Mouse (Mus musculus) urinary bladder, postnatal 4 days (tissue): ENCODE data around the gene Tmem132a.
A peak's percentile ranks its signal among the peaks of the same experiment; 100 is the strongest.

Experiments used
- DNase-seq, 2 experiments: peaks; one replicate each; pipeline ENCODE4 v3.0.0; 2021 to 2022; ENCODE audit warnings: low spot score in 2 of 2

The Tmem132a gene

DNA sequence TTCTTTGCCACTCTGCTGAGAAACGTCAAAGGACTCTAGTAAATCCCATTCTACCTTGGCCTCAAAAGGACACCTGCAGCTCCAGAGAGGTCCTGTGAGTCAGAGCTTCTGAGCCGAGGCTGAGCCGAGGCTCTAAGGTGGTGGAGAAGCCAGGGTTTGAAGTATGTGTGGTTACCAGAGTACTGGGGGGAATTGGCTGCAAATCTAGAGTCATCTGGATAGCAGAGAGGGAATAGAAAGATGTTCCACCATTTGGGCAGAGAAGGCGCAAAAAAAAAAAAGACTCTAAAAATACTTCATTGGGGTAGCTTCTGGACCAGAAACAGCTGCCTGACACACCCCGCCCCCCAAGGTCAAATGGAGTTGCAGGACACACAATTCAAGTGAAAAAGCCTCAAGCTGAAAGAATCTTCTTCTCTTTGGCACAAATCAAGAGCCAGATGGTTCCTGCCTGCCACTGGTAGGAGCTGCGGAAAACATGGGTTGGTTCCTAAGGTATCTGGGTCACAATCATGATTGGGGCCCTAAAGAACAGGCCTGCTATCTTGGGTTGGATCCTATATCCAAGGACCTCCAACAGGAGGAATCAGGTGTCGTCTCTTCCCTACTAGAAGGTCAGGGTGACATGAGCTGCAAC lies 8.6 kb upstream of the Tmem132a start:
- DNase-seq, result no peak

GRCm38 (mm10) chr19:10871328-10871961 lies 1.7 kb upstream of the Tmem132a start:
- DNase-seq, result no peak

- no peak for DNase-seq
Observed at GRCm38 (mm10) chr19:10870676-10871075, 936 bp upstream of the Tmem132a start.

DNA sequence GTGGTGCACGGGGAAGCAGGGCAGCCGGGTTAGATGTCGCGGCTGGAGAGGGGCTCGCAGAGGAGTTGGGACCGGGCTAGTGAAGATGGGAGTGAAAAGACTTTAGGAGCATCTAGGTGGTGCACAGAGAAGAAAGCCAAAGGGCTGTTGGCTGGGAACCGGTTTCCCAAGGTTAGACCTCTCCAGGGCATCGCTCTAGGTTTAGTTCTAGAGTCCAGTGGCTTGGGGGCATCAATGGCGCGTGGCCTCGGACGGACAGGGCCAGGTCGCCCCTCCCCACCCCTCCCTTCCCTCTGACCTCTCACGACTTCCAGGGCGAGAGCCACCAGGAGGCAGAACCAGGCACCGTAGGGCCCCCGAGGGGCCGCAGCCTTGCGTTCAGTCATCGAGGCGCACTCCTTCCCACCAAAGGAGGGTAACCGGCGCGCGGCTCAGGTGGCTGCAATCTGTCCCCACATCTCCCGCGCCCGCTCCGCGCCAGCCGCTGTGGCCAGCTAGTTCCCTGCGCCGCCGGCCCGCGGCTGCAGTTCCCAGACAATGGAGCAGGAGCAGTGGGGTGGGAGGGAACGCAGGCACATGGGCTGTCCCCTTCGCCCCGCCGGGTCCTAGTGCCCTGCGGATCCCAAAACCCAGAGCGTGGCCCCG lies 377 bp downstream of the Tmem132a start:
- peak; percentile 71 to 74 for DNase-seq

GRCm38 (mm10) chr19:10868623-10869141 lies 1.1 kb downstream of the Tmem132a start:
- no peak for DNase-seq

DNA sequence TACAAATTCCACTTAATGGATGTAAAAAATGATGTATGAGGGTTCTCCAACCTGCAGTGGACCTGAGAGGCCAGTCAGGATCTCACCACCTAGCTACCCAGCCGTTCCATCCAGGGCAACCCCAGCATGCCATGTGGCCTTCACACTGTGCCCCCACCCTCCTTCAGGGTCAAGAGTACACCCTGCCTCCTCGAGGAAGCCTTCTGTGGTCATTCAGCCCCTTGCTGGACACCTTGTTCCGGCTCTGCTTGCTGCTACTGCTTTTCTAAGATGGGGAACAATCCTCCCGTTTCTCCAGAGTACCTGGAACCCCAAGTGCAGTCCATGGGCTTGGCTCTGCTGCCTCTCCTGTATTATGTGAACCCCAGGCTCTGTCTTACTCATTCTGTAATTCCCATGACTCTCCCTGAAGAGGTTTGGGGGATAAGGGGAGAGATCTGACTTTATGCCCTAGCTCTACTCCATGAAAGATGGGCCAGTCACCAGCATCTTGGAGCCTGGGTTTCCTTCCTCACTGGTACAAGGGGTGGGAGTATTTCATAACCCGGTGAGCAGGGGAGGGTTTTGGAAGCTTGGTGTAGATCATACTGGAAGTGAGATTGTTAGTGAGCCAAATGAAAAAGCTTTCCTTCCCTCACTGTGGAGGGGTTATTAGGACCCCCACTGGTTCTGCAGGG lies 1.7 kb downstream of the Tmem132a start:
- no peak for DNase-seq

- no peak for DNase-seq
Observed at GRCm38 (mm10) chr19:10866351-10866750, 3.4 kb downstream of the Tmem132a start.

- DNase-seq, result no peak
Observed at GRCm38 (mm10) chr19:10860072-10860497, 9.7 kb downstream of the Tmem132a start.

- DNase-seq, result no peak
Observed at GRCm38 (mm10) chr19:10856520-10856919, 13.2 kb downstream of the Tmem132a start.

DNA sequence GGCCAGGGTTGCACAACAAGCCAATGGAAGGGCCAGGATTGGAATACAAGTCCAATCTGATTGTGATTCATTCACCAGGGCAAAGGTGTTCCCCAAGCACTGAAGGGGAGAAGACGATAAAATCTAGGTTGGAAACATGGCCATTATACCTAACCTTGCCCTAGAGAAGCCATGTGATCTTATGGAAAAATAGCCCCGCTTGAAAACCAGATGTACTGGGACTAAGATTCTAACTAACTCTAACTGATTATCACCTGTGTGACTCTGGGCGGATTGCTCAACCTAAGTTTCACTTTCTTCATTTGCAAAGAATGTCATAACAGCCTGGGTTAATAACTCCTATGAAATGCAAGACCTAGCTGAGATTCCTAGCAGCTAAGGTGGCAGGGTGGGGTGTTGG lies 14.3 kb downstream of the Tmem132a start:
- no peak for DNase-seq

- no peak for DNase-seq
Observed at GRCm38 (mm10) chr19:10847311-10848087, 22.2 kb downstream of the Tmem132a start.

DNA sequence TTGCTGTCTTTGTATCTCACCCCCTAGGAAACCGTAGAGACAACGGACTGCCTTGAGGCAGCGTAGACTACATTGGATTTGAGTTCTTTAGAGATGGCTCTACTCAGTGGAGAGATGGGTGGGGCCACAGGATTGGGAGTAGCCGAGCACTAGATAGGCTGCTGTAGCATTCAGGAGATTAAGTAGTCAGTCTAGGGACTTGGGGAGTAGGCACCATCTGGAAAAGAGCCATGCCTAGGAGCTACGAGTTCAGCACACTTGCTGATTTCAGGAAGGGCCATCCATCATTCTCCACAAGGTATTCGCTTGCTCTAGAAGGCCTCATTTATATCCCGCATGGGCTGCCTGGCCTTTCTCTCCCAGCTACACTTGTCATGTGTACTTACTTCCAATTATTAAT lies 23.6 kb downstream of the Tmem132a start:
- DNase-seq, result no peak

DNA sequence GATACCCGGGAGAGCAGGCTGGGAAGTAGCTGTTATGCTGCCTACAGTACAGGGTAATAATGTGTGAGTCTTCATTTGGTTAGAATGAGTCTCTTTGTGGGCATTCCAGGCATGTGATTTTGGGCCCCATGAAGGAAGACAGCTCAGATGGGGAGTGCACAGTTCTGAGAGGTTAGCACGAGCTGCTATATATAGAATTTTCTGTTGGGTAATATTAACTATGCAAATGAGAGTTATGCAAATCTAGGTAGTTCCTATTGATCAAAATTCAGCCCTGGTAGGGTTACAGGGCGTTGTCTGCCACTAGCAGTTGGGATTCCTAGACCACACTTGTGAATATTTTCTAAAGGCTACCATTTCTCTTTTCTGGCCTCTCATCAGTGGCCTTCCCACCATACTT lies 24.3 kb downstream of the Tmem132a start:
- no peak for DNase-seq

DNA sequence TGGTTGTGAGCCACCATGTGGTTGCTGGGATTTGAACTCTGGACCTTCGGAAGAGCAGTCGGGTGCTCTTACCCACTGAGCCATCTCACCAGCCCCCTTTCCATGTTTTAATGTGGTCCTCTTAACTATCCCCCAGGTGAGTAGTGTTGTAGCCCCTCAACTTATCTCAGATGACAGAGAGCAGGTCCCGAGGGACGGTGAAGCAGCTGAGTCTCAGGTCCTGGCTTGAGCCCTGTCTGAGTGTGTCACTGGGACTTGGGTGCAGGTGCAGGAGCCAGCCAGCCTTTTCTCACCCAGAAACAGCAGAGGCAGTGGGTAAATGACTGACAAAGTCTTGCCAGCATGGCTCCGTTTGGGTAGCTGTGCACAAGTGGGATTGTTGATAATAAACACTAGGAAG lies 25.5 kb downstream of the Tmem132a start:
- DNase-seq, result peak in 1 of 2 experiments; percentile 15

- peak in 1 of 2 experiments; percentile 15 for DNase-seq
Observed at GRCm38 (mm10) chr19:10842914-10843313, 26.8 kb downstream of the Tmem132a start.

DNA sequence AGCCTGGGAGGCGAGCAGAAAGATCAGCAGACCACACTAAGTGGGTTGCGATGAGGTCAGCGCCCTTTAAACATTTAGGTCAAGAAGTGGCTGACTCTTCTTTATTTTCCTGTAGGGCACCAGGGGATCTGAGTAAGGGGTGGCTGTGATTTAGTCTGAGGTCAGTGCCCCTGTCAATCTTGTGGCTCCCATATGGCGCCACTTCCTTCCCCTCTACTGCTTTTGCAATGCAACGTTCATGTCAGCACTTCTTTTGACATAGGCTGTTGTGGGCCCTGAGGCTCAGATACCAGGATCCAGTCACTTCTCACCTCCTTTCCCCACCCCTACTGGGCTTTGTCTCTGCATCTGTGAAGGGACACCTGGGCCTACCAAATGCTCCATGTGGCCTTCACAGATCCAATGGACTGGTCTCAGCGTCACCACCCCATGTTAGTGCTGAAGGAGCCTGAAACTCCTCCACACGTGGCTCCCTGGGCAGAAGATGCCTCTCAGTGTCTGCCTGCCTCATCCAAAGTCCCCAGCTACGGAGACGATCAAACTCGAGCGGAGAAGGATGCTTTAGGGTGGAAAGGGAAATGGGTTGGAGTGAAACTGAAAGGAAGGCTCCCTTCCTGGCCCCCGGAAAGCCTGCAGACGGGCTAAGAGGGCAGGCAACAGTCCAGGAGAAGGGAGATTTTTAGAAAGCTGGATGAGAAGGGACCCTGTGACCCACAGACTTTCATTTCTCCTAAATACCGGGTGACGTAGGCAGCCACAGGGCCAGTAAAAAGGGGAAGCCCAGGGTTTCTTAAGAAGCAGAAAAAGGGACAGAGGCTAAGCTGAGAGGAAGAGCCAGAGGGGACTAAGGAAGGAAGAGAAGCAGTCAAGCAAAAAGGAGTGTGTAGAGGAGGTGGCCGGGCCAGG lies 27.8 kb downstream of the Tmem132a start:
- DNase-seq, result peak in 1 of 2 experiments; percentile 21

DNA sequence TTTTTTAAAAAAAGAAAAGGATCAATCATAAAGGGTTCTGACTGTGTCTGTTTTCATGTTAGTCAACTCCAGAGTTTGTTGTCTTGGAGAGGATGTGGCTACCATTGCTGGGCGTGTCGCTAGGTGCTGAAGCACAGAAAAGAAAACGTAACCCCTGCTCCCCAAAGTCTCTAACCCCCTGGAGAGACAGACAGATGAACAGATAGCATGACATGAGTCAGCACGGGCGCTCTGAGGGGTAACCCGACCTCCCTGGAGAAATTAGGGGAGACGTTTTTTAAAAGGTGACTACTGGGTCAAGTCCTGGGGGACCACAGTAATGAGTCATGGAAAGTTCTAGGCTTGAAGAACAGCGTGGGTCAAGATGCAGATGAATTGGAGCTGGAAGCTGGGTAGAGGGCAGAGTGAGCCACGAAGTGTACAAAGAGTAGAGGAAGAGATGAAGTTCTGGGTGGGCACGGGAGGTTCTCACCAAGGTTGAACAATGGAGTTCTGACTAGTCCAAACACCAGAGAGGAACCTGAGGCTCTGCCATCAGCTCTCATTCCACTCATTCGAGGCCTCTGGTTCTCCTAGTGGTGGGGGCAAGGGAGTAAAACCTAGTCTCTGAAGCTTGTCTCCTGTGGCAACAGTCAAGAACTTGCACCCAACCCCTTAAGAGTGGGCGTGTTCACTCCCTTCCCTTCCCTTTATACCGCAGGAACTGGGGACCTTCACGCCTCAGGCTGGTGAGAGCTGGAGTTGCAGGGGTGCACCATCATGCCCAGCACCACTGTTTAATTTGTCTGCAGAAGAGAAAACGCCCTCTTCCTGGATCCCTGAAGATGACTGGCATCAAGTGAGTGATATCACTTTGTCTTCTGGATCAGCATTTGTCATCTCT lies 30.5 kb downstream of the Tmem132a start, which contains the start of gene Slc15a3:
Gene Slc15a3, plus strand, starts transcription at position 718 of the 883 bp plus-strand sequence.
- DNase-seq, result no peak

- DNase-seq, result no peak
Observed at GRCm38 (mm10) chr19:10835671-10836070, 34.1 kb downstream of the Tmem132a start.

DNA sequence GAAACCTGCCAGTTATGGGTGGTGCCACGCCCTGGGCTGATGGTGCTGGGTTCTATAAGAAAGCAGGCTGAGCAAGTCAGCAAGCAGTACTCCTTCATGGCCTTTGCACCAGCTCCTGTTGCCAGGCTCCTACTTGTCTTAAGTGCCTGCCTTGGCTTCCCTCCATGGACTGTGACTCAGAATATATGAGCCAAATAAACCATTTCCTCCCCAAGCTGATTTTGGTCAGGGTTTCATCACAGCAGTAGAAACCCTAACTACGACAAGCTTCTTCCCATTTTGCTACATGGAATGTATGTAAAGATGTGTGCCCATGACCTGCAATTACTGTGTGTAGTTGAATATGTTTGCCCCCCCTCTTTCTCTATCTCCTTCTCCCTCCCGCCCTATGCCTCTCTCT lies 36.1 kb downstream of the Tmem132a start:
- DNase-seq, result no peak
